Mouse (Mus musculus) bone marrow, adult 2 months (tissue): ENCODE measurements at regions not wholly inside any gene's neighbourhood (a gene's known extent, or its start where the extent isn't known, plus 50 kb on each side); places are given as distances from the start of the nearest gene placed in this dataset.

ENCODE experiments used
- CTCF ChIP-seq: fragments of 200-500 bp; IDR thresholded peaks from 2 replicates; pipeline ENCODE4 v1.5.1; 2011; ENCODE audit warnings: low read length, control low read depth; ENCODE audit not compliant: control insufficient read depth, insufficient read depth
- POLR2A ChIP-seq: fragments of 200-500 bp; IDR thresholded peaks from 2 replicates; pipeline ENCODE4 v1.6.1; 2011; ENCODE audit warnings: low read depth, mild to moderate bottlenecking, control low read depth, low read length, borderline replicate concordance; ENCODE audit not compliant: control insufficient read depth

GRCm38 (mm10) chr7:138488201-138488720 is 90.7 kb upstream of the Tcerg1l start:
- TF ChIP-seq CTCF: no peak
- TF ChIP-seq POLR2A: no peak
